Mouse (Mus musculus) B cell, adult (primary cell): ENCODE data around the gene Pramef6. TPM values are rescaled to one million over a fixed set of nuclear protein-coding genes. Genes with fewer than 3 reads are reported as not detected.

Experiments
- total RNA-seq: library from RNA; stranded (reverse); gene quantifications from 4 replicates; pipeline ENCODE4 v1.2.4, GENCODE M21; 2023; ENCODE audit not compliant: inconsistent age

Gene Pramef6
- total RNA-seq: not detected in 4 replicates

GRCm38 (mm10) chr4:143900280-143900679, at the start of gene Pramef6:
Gene Pramef6, minus strand, starts transcription at chr4:143900380.

GRCm38 (mm10) chr4:143846197-143846596, 54.0 kb downstream of the Pramef6 start, which contains the start of gene Gm13103:
Gene Gm13103, plus strand, starts transcription at chr4:143846497.

Other genes starting within 250 kb of the Pramef6 start
- not detected in 4 replicates for gene Gm13088, start 243.1 kb downstream of the Pramef6 start, total RNA-seq
- not detected in 4 replicates for gene Gm13089, start 197.7 kb downstream of the Pramef6 start, total RNA-seq
- not detected in 4 replicates for gene Gm13078, start 180.9 kb downstream of the Pramef6 start, total RNA-seq
- gene Gm13023, start 111.0 kb downstream of the Pramef6 start, total RNA-seq: not detected in 4 replicates
- not detected in 4 replicates for gene Gm13084, start 84.3 kb downstream of the Pramef6 start, total RNA-seq
- not detected in 4 replicates for gene Gm13103, start 53.9 kb downstream of the Pramef6 start, total RNA-seq
- not detected in 4 replicates for gene Pramef25, start 50.6 kb upstream of the Pramef6 start, total RNA-seq
- not detected in 4 replicates for gene Gm13101, start 66.6 kb upstream of the Pramef6 start, total RNA-seq
- not detected in 4 replicates for gene Pramef17, start 94.0 kb upstream of the Pramef6 start, total RNA-seq
- gene Pramel4, start 158.7 kb upstream of the Pramef6 start, total RNA-seq: not detected in 4 replicates
- not detected in 4 replicates for gene Gm13102, start 206.1 kb upstream of the Pramef6 start, total RNA-seq